Mouse (Mus musculus) heart, embryonic 14.5 days (tissue): Measurements from ENCODE around the gene 6430571L13Rik. TPM values are rescaled to one million over a fixed set of nuclear protein-coding genes. Genes with fewer than 3 reads are reported as not detected.

Source experiments
- ATAC-seq: fragments of 200-750 bp; cut with Nextera tagmentation; 2 replicates; pipeline ENCODE4 v1.8.0; 2017; ENCODE audit warnings: low read depth, moderate TSS enrichment; ENCODE audit not compliant: insufficient number of reproducible peaks, insufficient read depth, low FRiP score
- H3K27ac ChIP-seq, 2 experiments: fragments of 200-500 bp in 1 of 2; fragments of 300-500 bp in 1 of 2; sonication (generic) in 1 of 2; replicated peaks in 1 of 2; 2 replicates each; pipeline ENCODE4 v1.5.1; 2012 to 2014; ENCODE audit warnings: low read depth in 2 of 2, low read length in 2 of 2, control low read depth in 1 of 2, mild to moderate bottlenecking in 1 of 2, mixed read lengths in 1 of 2; ENCODE audit not compliant: control insufficient read depth in 1 of 2, insufficient read depth in 1 of 2
- H3K27me3 ChIP-seq: fragments of 300-500 bp; sonication (generic); 2 replicates; pipeline ENCODE4 v1.6.1; 2014; ENCODE audit warnings: mild to moderate bottlenecking, low read length, control low read depth; ENCODE audit not compliant: control insufficient read depth, insufficient read depth
- H3K36me3 ChIP-seq: fragments of 300-500 bp; sonication (generic); 2 replicates; pipeline ENCODE4 v1.6.1; 2014; ENCODE audit warnings: mild to moderate bottlenecking, control low read depth, low read length, mixed read lengths; ENCODE audit not compliant: control insufficient read depth, insufficient read depth
- H3K4me1 ChIP-seq, 2 experiments: fragments of 200-500 bp in 1 of 2; fragments of 300-500 bp in 1 of 2; sonication (generic) in 1 of 2; 2 replicates each; pipeline ENCODE4 v1.6.1; 2012 to 2014; ENCODE audit warnings: low read length in 2 of 2, control low read depth in 1 of 2, mixed read lengths in 1 of 2; ENCODE audit not compliant: control insufficient read depth in 2 of 2, insufficient read depth in 2 of 2
- H3K4me2 ChIP-seq: fragments of 300-500 bp; sonication (generic); 2 replicates; pipeline ENCODE4 v1.6.1; 2014; ENCODE audit warnings: mild to moderate bottlenecking, low read length
- H3K4me3 ChIP-seq, 2 experiments: fragments of 200-500 bp in 1 of 2; fragments of 300-500 bp in 1 of 2; sonication (generic) in 1 of 2; 2 replicates each; pipeline ENCODE4 v1.5.1; 2012 to 2014; ENCODE audit warnings: low read length in 2 of 2, mild to moderate bottlenecking in 2 of 2, control low read depth in 1 of 2, low read depth in 1 of 2, moderate library complexity in 1 of 2; ENCODE audit not compliant: control insufficient read depth in 1 of 2, insufficient read depth in 1 of 2
- H3K9ac ChIP-seq: fragments of 300-500 bp; sonication (generic); 2 replicates; pipeline ENCODE4 v1.6.1; 2014; ENCODE audit warnings: mild to moderate bottlenecking, low read length
- H3K9me3 ChIP-seq: fragments of 300-500 bp; sonication (generic); 2 replicates; pipeline ENCODE4 v1.6.1; 2016; ENCODE audit warnings: low read length, control low read depth; ENCODE audit not compliant: control insufficient read depth
- WGBS: fragments of 180-500 bp; shearing (Covaris S2); extraction: QIAGEN DNeasy Blood & Tissue Kit; methylation state at CpG from one replicate; pipeline ENCODE4 v1.1.7; 2014; 5-methylcytosine and 5-hydroxymethylcytosine counted together
- polyA plus RNA-seq: library from polyadenylated mRNA; unstranded; fragments of >200 nt; fragmentation: Nextera tagmentation; extraction: Ambion mirVana; gene quantifications from 2 replicates; pipeline ENCODE4 v1.2.1, GENCODE M21; 2014

6430571L13Rik gene
- polyA plus RNA-seq, 1 experiment from 2014 or later = 1.1 TPM

- Histone ChIP-seq H3K4me3 (no peak overlapping the region), H3K9me3 (no peaks in the 10 kb centered on the region), H3K36me3 (no peaks in the 10 kb centered on the region), H3K4me1 (peaks cover 12 to 18% of the 10 kb centered on the region in 2 experiments), H3K27ac (no peak overlapping the region), H3K27me3 (no peaks in the 10 kb centered on the region), H3K4me2 (no peak overlapping the region), H3K9ac (no peak overlapping the region)
- 24% methylated on average over 5 of the region's 5 CpGs for WGBS
- no peak for ATAC-seq
Measured at GRCm38 (mm10) chr9:107357651-107358050, 17.2 kb downstream of the 6430571L13Rik start.

- no peaks in the 10 kb centered on the region for H3K36me3 ChIP-seq
- WGBS = 3% methylated on average over 3 of the region's 3 CpGs
- H3K9ac ChIP-seq = no peak overlapping the region; the same call in 1 of the 2 replicates
- H3K4me1 ChIP-seq = peaks cover 12 to 18% of the 10 kb centered on the region in 2 experiments
- H3K4me3 ChIP-seq = no peak overlapping the region
- no peaks in the 10 kb centered on the region for H3K27me3 ChIP-seq
- no peak overlapping the region for H3K4me2 ChIP-seq
- ATAC-seq = peak; percentile 45; the same call in 1 of the 2 replicates
- peak overlapping the region; percentile 15 to 47; a peak in 1 of 4 replicates for H3K27ac ChIP-seq
- no peaks in the 10 kb centered on the region for H3K9me3 ChIP-seq
Measured at GRCm38 (mm10) chr9:107360989-107361388, 20.6 kb downstream of the 6430571L13Rik start.

- Histone ChIP-seq H3K4me3 (no peak overlapping the region), H3K4me2 (no peak overlapping the region), H3K27me3 (no peaks in the 10 kb centered on the region), H3K27ac (no peak overlapping the region), H3K9ac (no peak overlapping the region), H3K36me3 (no peaks in the 10 kb centered on the region), H3K9me3 (no peaks in the 10 kb centered on the region), H3K4me1 (peaks cover 15% of the 10 kb centered on the region in 2 experiments)
- no peak for ATAC-seq
- WGBS = 4% methylated on average over 3 of the region's 3 CpGs
Measured at GRCm38 (mm10) chr9:107366644-107367043, 26.2 kb downstream of the 6430571L13Rik start.

GRCm38 (mm10) chr9:107368302-107368701 lies 27.9 kb downstream of the 6430571L13Rik start:
- 74% methylated on average over 1 of the region's 1 CpGs for WGBS
- H3K27ac ChIP-seq = no peak overlapping the region

GRCm38 (mm10) chr9:107369270-107370105 lies 29.1 kb downstream of the 6430571L13Rik start:
- Histone ChIP-seq H3K4me3 (no peak overlapping the region), H3K4me2 (no peak overlapping the region), H3K36me3 (no peaks in the 10 kb centered on the region), H3K4me1 (peaks cover 17 to 20% of the 10 kb centered on the region in 2 experiments), H3K27ac (no peak overlapping the region), H3K27me3 (peaks cover 4% of the 10 kb centered on the region; the same call in 1 of the 2 replicates), H3K9me3 (no peaks in the 10 kb centered on the region), H3K9ac (no peak overlapping the region)
- no peak for ATAC-seq
- 21% methylated on average over 10 of the region's 10 CpGs for WGBS

More at GRCm38 (mm10) chr9:107368302-107368701, 27.9 kb downstream of the 6430571L13Rik start:
- H3K4me3 ChIP-seq = no peak overlapping the region
- peaks cover 17 to 20% of the 10 kb centered on the region in 2 experiments for H3K4me1 ChIP-seq
- no peaks in the 10 kb centered on the region for H3K36me3 ChIP-seq
- no peak for ATAC-seq
- H3K9ac ChIP-seq = no peak overlapping the region
- no peaks in the 10 kb centered on the region for H3K9me3 ChIP-seq
- H3K27me3 ChIP-seq = no peaks in the 10 kb centered on the region
- no peak overlapping the region for H3K4me2 ChIP-seq

GRCm38 (mm10) chr9:107370106-107370463 lies 29.7 kb downstream of the 6430571L13Rik start:
- WGBS = 9% methylated on average over 4 of the region's 4 CpGs
- no peak for ATAC-seq
- Histone ChIP-seq H3K4me2 (no peak overlapping the region), H3K9me3 (no peaks in the 10 kb centered on the region), H3K9ac (no peak overlapping the region), H3K4me1 (peaks cover 17 to 20% of the 10 kb centered on the region in 2 experiments), H3K36me3 (no peaks in the 10 kb centered on the region), H3K4me3 (no peak overlapping the region), H3K27me3 (peaks cover 8% of the 10 kb centered on the region; the same call in 1 of the 2 replicates), H3K27ac (no peak overlapping the region)

GRCm38 (mm10) chr9:107372441-107372840 lies 32.0 kb downstream of the 6430571L13Rik start:
- no peak for ATAC-seq
- no peak overlapping the region for H3K9ac ChIP-seq
- no peak overlapping the region for H3K4me2 ChIP-seq
- no peak overlapping the region for H3K4me3 ChIP-seq
- H3K9me3 ChIP-seq = no peaks in the 10 kb centered on the region
- H3K27me3 ChIP-seq = peaks cover 29% of the 10 kb centered on the region
- H3K27ac ChIP-seq = no peak overlapping the region
- H3K36me3 ChIP-seq = no peaks in the 10 kb centered on the region
- WGBS = 49% methylated on average over 4 of the region's 4 CpGs
- H3K4me1 ChIP-seq = peaks cover 17 to 20% of the 10 kb centered on the region in 2 experiments
